In genomic region chr7:143181311-143181710, GRCm38 (mm10) we compare ENCODE assay signal across 18 mouse cellular contexts.
DNase-seq lines count a peak whose midpoint lies in the region; ATAC-seq and TF ChIP-seq lines count a peak whose summit lies in the region.
"Had no signal": no experiment of that assay in that cellular context is flagged by ENCODE, and none has a peak within 500 bp of the region (broad histone marks: within the 10 kb centered on the region; RNA-seq: fewer than 3 reads in every experiment).

No protein-coding gene starts in this region.

- TF ChIP-seq CTCF in forebrain, postnatal 0 days (IDR thresholded peaks at IDR 0.05; ENCODE audit: low read depth) = no peak
- no peak for TF ChIP-seq CTCF in heart, postnatal 0 days (IDR thresholded peaks at IDR 0.05; ENCODE audit: low read depth)

- H3K36me3 ChIP-seq in forebrain, embryonic 11.5 days (ENCODE audit: control insufficient read depth, insufficient read depth, low read length) = no peaks in the 10 kb centered on the region
- H3K36me3 ChIP-seq in forebrain, postnatal 0 days (ENCODE audit: insufficient read depth) = no peaks in the 10 kb centered on the region
- H3K36me3 ChIP-seq in heart, postnatal 0 days (replicated peaks; ENCODE audit: control insufficient read depth, insufficient read depth, low read length) = peaks cover 28% of the 10 kb centered on the region
- H3K36me3 ChIP-seq: embryonic facial prominence, embryonic 15.5 days; forebrain, embryonic 12.5 days; hindbrain, embryonic 13.5 days; intestine, embryonic 15.5 days; limb, embryonic 10.5 days; midbrain, embryonic 12.5 days; neural tube, embryonic 15.5 days had no signal

- no peaks in the 10 kb centered on the region for H3K27me3 ChIP-seq in forebrain, embryonic 11.5 days (ENCODE audit: control insufficient read depth, insufficient read depth, low read length)
- no peaks in the 10 kb centered on the region for H3K27me3 ChIP-seq in forebrain, postnatal 0 days (ENCODE audit: insufficient read depth, low read length)
- no peaks in the 10 kb centered on the region for H3K27me3 ChIP-seq in heart, postnatal 0 days (ENCODE audit: control insufficient read depth, insufficient read depth, low read length)
- H3K27me3 ChIP-seq: embryonic facial prominence, embryonic 15.5 days; hindbrain, embryonic 13.5 days; intestine, embryonic 15.5 days; midbrain, embryonic 12.5 days; neural tube, embryonic 15.5 days had no signal

- no peak overlapping the region for H3K9ac ChIP-seq in forebrain, embryonic 11.5 days (ENCODE audit: low read length)
- H3K9ac ChIP-seq in forebrain, postnatal 0 days = no peak overlapping the region
- no peak overlapping the region for H3K9ac ChIP-seq in heart, postnatal 0 days (replicated peaks; ENCODE audit: low read depth, low read length)
- H3K9ac ChIP-seq: embryonic facial prominence, embryonic 15.5 days; forebrain, embryonic 12.5 days; hindbrain, embryonic 13.5 days; intestine, embryonic 15.5 days; midbrain, embryonic 12.5 days; neural tube, embryonic 15.5 days had no signal

- ATAC-seq in forebrain, embryonic 11.5 days (replicated peaks; ENCODE audit: low FRiP score) = no peak
- no peak for ATAC-seq in forebrain, postnatal 0 days
- 0 out of 2 replicates have a peak, but pooled peaks have one; percentile 12 for ATAC-seq in heart, postnatal 0 days (ENCODE audit: insufficient read depth, low read depth)
- ATAC-seq in granulocyte monocyte progenitor cell, adult 5-6 weeks (replicated peaks; ENCODE audit: poor library complexity, severe bottlenecking) = peak; percentile 50

- DNase-seq in forebrain, embryonic 11.5 days (ENCODE audit: low spot score) = peak; percentile 7
- no peak for DNase-seq in forebrain, postnatal 0 days
- no peak for DNase-seq in heart, postnatal 0 days (ENCODE audit: low spot score)
- no peak for DNase-seq in heart, adult 18-20 months
- DNase-seq in 3T3-L1 (ENCODE audit: low read depth, low spot score) = peak; percentile 1
- DNase-seq in spleen, postnatal 14 days (ENCODE audit: low spot score in 2 of 2) = no peak
- no peak for DNase-seq in cerebellum, adult 18-20 months
- DNase-seq: cerebellum, adult 9-11 months had no signal

- TF ChIP-seq EP300 in heart, postnatal 0 days (IDR thresholded peaks at IDR 0.05; ENCODE audit: low read depth) = no peak

- no peaks in the 10 kb centered on the region for H3K9me3 ChIP-seq in forebrain, embryonic 11.5 days (ENCODE audit: control insufficient read depth, low read length)
- no peaks in the 10 kb centered on the region for H3K9me3 ChIP-seq in forebrain, postnatal 0 days (ENCODE audit: low read length)
- no peaks in the 10 kb centered on the region for H3K9me3 ChIP-seq in heart, postnatal 0 days (replicated peaks; ENCODE audit: control insufficient read depth, low read length)
- H3K9me3 ChIP-seq: embryonic facial prominence, embryonic 15.5 days; forebrain, embryonic 12.5 days; hindbrain, embryonic 13.5 days; intestine, embryonic 15.5 days; limb, embryonic 10.5 days; midbrain, embryonic 12.5 days; neural tube, embryonic 15.5 days had no signal

- H3K4me1 ChIP-seq in forebrain, embryonic 11.5 days (replicated peaks; ENCODE audit: control insufficient read depth, insufficient read depth, low read length) = no peaks in the 10 kb centered on the region; the same call in 1 of the 2 replicates
- 0 out of 2 replicates have a peak, but pooled peaks cover 4% of the 10 kb centered on the region for H3K4me1 ChIP-seq in forebrain, postnatal 0 days (ENCODE audit: insufficient read depth)
- H3K4me1 ChIP-seq in heart, postnatal 0 days (ENCODE audit: control insufficient read depth, insufficient read depth) = peaks cover 28% of the 10 kb centered on the region

- H3K27ac ChIP-seq in forebrain, embryonic 11.5 days (ENCODE audit: low read depth, low read length) = no peak overlapping the region
- no peak overlapping the region for H3K27ac ChIP-seq in forebrain, postnatal 0 days (ENCODE audit: low read depth, low read length)
- peak overlapping the region; percentile 23; the same call in 1 of the 2 replicates for H3K27ac ChIP-seq in heart, postnatal 0 days (ENCODE audit: low read depth)
- H3K27ac ChIP-seq: embryonic facial prominence, embryonic 15.5 days; forebrain, embryonic 12.5 days; hindbrain, embryonic 13.5 days; intestine, embryonic 15.5 days; left cerebral cortex, adult 2 months; limb, embryonic 10.5 days; midbrain, embryonic 12.5 days; neural tube, embryonic 15.5 days had no signal

- WGBS in forebrain, embryonic 11.5 days = 90% methylated on average over 4 of the region's 4 CpGs
- WGBS in forebrain, postnatal 0 days = 89% methylated on average over 4 of the region's 4 CpGs
- 70% methylated on average over 4 of the region's 4 CpGs for WGBS in heart, postnatal 0 days

- H3K4me2 ChIP-seq in forebrain, embryonic 11.5 days (ENCODE audit: low read depth, low read length, severe bottlenecking) = no peak overlapping the region
- H3K4me2 ChIP-seq in forebrain, postnatal 0 days (ENCODE audit: low read depth) = no peak overlapping the region
- H3K4me2 ChIP-seq in heart, postnatal 0 days (ENCODE audit: low read depth, low read length) = no peak overlapping the region
- H3K4me2 ChIP-seq: embryonic facial prominence, embryonic 15.5 days; forebrain, embryonic 12.5 days; hindbrain, embryonic 13.5 days; intestine, embryonic 15.5 days; liver, embryonic 11.5 days; midbrain, embryonic 12.5 days; neural tube, embryonic 15.5 days had no signal

- H3K4me3 ChIP-seq in forebrain, embryonic 11.5 days (ENCODE audit: low read depth, low read length) = no peak overlapping the region
- H3K4me3 ChIP-seq in forebrain, postnatal 0 days (ENCODE audit: low read depth, low read length) = no peak overlapping the region
- no peak overlapping the region for H3K4me3 ChIP-seq in heart, postnatal 0 days (ENCODE audit: low read depth, low read length)
- H3K4me3 ChIP-seq: embryonic facial prominence, embryonic 15.5 days; forebrain, embryonic 12.5 days; hindbrain, embryonic 13.5 days; intestine, embryonic 15.5 days; left cerebral cortex, adult 2 months; limb, embryonic 10.5 days; midbrain, embryonic 12.5 days; neural tube, embryonic 15.5 days had no signal

Comparison
In these comparisons a context has a peak if more than half of its experiments do, and no peak if none do; other contexts are left out.
1. DNase-seq: peak in forebrain, embryonic 11.5 days (single experiment) and 3T3-L1 (single experiment); none in forebrain, postnatal 0 days (single experiment), heart, postnatal 0 days (single experiment), heart, adult 18-20 months (0 of 2), spleen, postnatal 14 days (0 of 2) and cerebellum, adult 18-20 months (0 of 2).
2. ATAC-seq: peak in heart, postnatal 0 days (single experiment) and granulocyte monocyte progenitor cell, adult 5-6 weeks (single experiment); none in forebrain, embryonic 11.5 days (single experiment) and forebrain, postnatal 0 days (single experiment).